In genomic region chr6:128994742-128995141, GRCm38 (mm10) we compare ENCODE assay signal across 23 mouse cellular contexts. TPM values are rescaled to one million over a fixed set of nuclear protein-coding genes. Genes with fewer than 3 reads are reported as not detected.
DNase-seq lines count a peak whose midpoint lies in the region; TF ChIP-seq lines count a peak whose summit lies in the region.
"Had no signal": no experiment of that assay in that cellular context is flagged by ENCODE, and none has a peak within 500 bp of the region (broad histone marks: within the 10 kb centered on the region; RNA-seq: fewer than 3 reads in every experiment).

No protein-coding gene starts in this region.

- 0 out of 2 replicates have a peak, but pooled peaks have one; percentile 37 for TF ChIP-seq EP300 in ES-Bruce4 (IDR thresholded peaks at IDR 0.05; ENCODE audit: insufficient read depth, low read depth, low read length)

- no peaks in the 10 kb centered on the region for H3K27me3 ChIP-seq in ES-Bruce4 (ENCODE audit: control insufficient read depth, insufficient read depth, low read length, poor library complexity, severe bottlenecking)
- H3K27me3 ChIP-seq: embryonic facial prominence, embryonic 15.5 days; megakaryocyte, embryonic 14.5 days; midbrain, embryonic 13.5 days had no signal

- peak overlapping the region; percentile 85 for H3K27ac ChIP-seq in ES-Bruce4 (ENCODE audit: insufficient read depth, low read length)
- H3K27ac ChIP-seq: embryonic facial prominence, embryonic 15.5 days; hindbrain, embryonic 10.5 days; hindbrain, postnatal 0 days; limb, embryonic 10.5 days; midbrain, embryonic 13.5 days had no signal

- H3K4me1 ChIP-seq in ES-Bruce4 (ENCODE audit: control insufficient read depth, insufficient read depth, low read length): no peaks in the 10 kb centered on the region

- TF ChIP-seq POLR2A in ES-Bruce4 (IDR thresholded peaks at IDR 0.05; ENCODE audit: insufficient read depth, low read length): no peak

- H3K9ac ChIP-seq in ES-Bruce4 (ENCODE audit: low read depth, poor library complexity, severe bottlenecking): no peak overlapping the region
- H3K9ac ChIP-seq: embryonic facial prominence, embryonic 15.5 days; midbrain, embryonic 13.5 days had no signal

- peak; percentile 22 to 32 for DNase-seq in kidney, adult 8-10 months
- no peak for DNase-seq in kidney, postnatal 10 days
- DNase-seq in kidney, adult 9 months: peak; percentile 40
- DNase-seq in kidney, postnatal 36 days: peak; percentile 42 to 43
- no peak for DNase-seq in urinary bladder, postnatal 10 days (ENCODE audit: low spot score)
- no peak for DNase-seq in liver
- DNase-seq: adrenal gland, postnatal 14 days; B cell, adult 2 months; cerebellum, adult 2 months; cerebellum, postnatal 25 days; embryo, embryonic 11 days; gastrocnemius, postnatal 14 days; heart, adult 11 months; heart, postnatal 10 days; lung, adult 18-20 months had no signal

- H3K9me3 ChIP-seq in ES-Bruce4 (replicated peaks; ENCODE audit: control insufficient read depth, insufficient read depth, low read length, poor library complexity, severe bottlenecking): peaks cover 53% of the 10 kb centered on the region
- H3K9me3 ChIP-seq: embryonic facial prominence, embryonic 15.5 days; hindbrain, embryonic 10.5 days; limb, embryonic 10.5 days; megakaryocyte, embryonic 14.5 days; midbrain, embryonic 13.5 days had no signal

- H3K4me3 ChIP-seq in ES-Bruce4 (ENCODE audit: low read depth, low read length): no peak overlapping the region
- H3K4me3 ChIP-seq: embryonic facial prominence, embryonic 15.5 days; hindbrain, embryonic 10.5 days; limb, embryonic 10.5 days; megakaryocyte, embryonic 14.5 days; midbrain, embryonic 13.5 days had no signal

- TF ChIP-seq CTCF in ES-Bruce4 (IDR thresholded peaks at IDR 0.05; ENCODE audit: low read depth, low read length): no peak

- no peaks in the 10 kb centered on the region for H3K36me3 ChIP-seq in ES-Bruce4 (ENCODE audit: control insufficient read depth, insufficient read depth, low read length, poor library complexity, severe bottlenecking)
- H3K36me3 ChIP-seq: embryonic facial prominence, embryonic 15.5 days; hindbrain, embryonic 10.5 days; limb, embryonic 10.5 days; midbrain, embryonic 13.5 days had no signal

RNA-seq across cellular contexts. Expression of gene Klrb1f, which starts 51.0 kb away (rescaled TPM):
- not detected in 2 replicates for polyA plus RNA-seq in ES-Bruce4 (2011; ENCODE audit: insufficient read depth, insufficient read length, low read depth, missing spikeins)
- polyA plus RNA-seq: cerebellum, adult 2 months; testis, adult 2 months had no signal

Comparison
In these comparisons a context has a peak if more than half of its experiments do, and no peak if none do; other contexts are left out.
1. DNase-seq: peak in kidney, adult 8-10 months (2 of 2), kidney, adult 9 months (single experiment) and kidney, postnatal 36 days (2 of 2); none in kidney, postnatal 10 days (single experiment), urinary bladder, postnatal 10 days (single experiment) and liver (single experiment).